Mouse (Mus musculus) heart, adult 11 months (tissue): ENCODE measurements around the gene Zcchc10.
"Not testable (repeated sequence)": the region's sequence is repeated elsewhere in the genome, so short reads cannot be mapped to it uniquely, and the experiment has no call there.

Experiments
- DNase-seq: peaks from one replicate; pipeline ENCODE4 v3.0.0; 2022

Gene Zcchc10

GRCm38 (mm10) chr11:53324512-53324968 lies at the start of gene Zcchc10:
Zcchc10 (plus strand) TSS chr11:53324679.
- DNase-seq, result peak; percentile 98

GRCm38 (mm10) chr11:53275358-53275757 lies 49.1 kb upstream of the Zcchc10 start:
- DNase-seq, result no peak

GRCm38 (mm10) chr11:53278411-53278810 lies 46.1 kb upstream of the Zcchc10 start:
- no peak for DNase-seq

GRCm38 (mm10) chr11:53285885-53286284 lies 38.6 kb upstream of the Zcchc10 start:
- no peak for DNase-seq

GRCm38 (mm10) chr11:53290187-53290586 lies 34.3 kb upstream of the Zcchc10 start:
- peak; percentile 18 for DNase-seq

- DNase-seq, result peak; percentile 83
Measured at GRCm38 (mm10) chr11:53290871-53291270, 33.6 kb upstream of the Zcchc10 start.

GRCm38 (mm10) chr11:53294441-53294840 lies 30.0 kb upstream of the Zcchc10 start:
- DNase-seq, result peak; percentile 68

- peak; percentile 61 for DNase-seq
Measured at GRCm38 (mm10) chr11:53296880-53297279, 27.6 kb upstream of the Zcchc10 start.

- peak; percentile 82 for DNase-seq
Measured at GRCm38 (mm10) chr11:53297947-53298860, 26.3 kb upstream of the Zcchc10 start.

- DNase-seq, result peak; percentile 97
Measured at GRCm38 (mm10) chr11:53299551-53300329, 24.7 kb upstream of the Zcchc10 start.

GRCm38 (mm10) chr11:53300330-53301166 lies 23.9 kb upstream of the Zcchc10 start, which contains the start of gene Hspa4:
Hspa4 (minus strand) TSS chr11:53300457.
- peak; percentile 100 for DNase-seq

- DNase-seq, result no peak
Measured at GRCm38 (mm10) chr11:53301167-53301515, 23.3 kb upstream of the Zcchc10 start.

- no peak for DNase-seq
Measured at GRCm38 (mm10) chr11:53304044-53304840, 20.2 kb upstream of the Zcchc10 start.

- DNase-seq, result no peak
Measured at GRCm38 (mm10) chr11:53306965-53307364, 17.5 kb upstream of the Zcchc10 start.

- DNase-seq, result peak; percentile 93
Measured at GRCm38 (mm10) chr11:53307558-53308065, 16.9 kb upstream of the Zcchc10 start.

- peak; percentile 98 for DNase-seq
Measured at GRCm38 (mm10) chr11:53308251-53308864, 16.1 kb upstream of the Zcchc10 start.

GRCm38 (mm10) chr11:53308884-53309310 lies 15.6 kb upstream of the Zcchc10 start:
- DNase-seq, result peak; percentile 99

- DNase-seq, result no peak
Measured at GRCm38 (mm10) chr11:53311385-53311784, 13.1 kb upstream of the Zcchc10 start.

- DNase-seq, result not testable (repeated sequence)
Measured at GRCm38 (mm10) chr11:53312823-53313222, 11.7 kb upstream of the Zcchc10 start.

- DNase-seq, result peak; percentile 90
Measured at GRCm38 (mm10) chr11:53314770-53315173, 9.7 kb upstream of the Zcchc10 start.

GRCm38 (mm10) chr11:53316996-53317395 lies 7.5 kb upstream of the Zcchc10 start:
- peak; percentile 45 for DNase-seq
